Mouse (Mus musculus): ENCODE measurements around the gene Cand2.

Gene Cand2

GRCm38 (mm10) chr6:115774501-115774921, at the start of gene Cand2:
TSS of gene Cand2 (plus strand) at chr6:115774538.
- DNase-seq (ENCODE audit: extremely low read depth, low read depth) = no peak

- DNase-seq (ENCODE audit: extremely low read depth, low read depth) = peak; percentile 36
Measured at GRCm38 (mm10) chr6:115727108-115727507, 47.2 kb upstream of the Cand2 start.

DNA sequence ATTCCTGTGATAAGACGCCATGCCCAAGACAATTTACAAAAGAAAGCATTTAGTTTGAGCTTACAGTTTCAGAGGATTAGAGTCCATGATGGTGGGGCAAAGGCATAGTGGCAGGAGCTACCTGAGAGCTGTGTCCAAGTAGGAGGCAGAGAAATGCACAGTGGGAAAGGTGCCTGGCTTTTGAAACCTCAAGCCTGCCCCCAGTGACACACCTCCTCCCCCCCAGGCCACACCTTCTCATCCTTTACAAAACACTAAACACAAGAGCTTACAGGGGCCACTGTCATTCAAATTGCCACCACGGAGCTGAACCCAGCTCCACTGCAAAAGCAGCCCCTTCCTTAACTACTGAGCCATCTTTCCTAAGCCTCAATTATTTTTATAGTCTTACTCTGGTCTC, 46.8 kb upstream of the Cand2 start:
- no peak for DNase-seq (ENCODE audit: extremely low read depth, low read depth)

GRCm38 (mm10) chr6:115730560-115731342, 43.6 kb upstream of the Cand2 start:
- no peak for DNase-seq (ENCODE audit: extremely low read depth, low read depth)

GRCm38 (mm10) chr6:115732341-115732928, 41.9 kb upstream of the Cand2 start:
- DNase-seq (ENCODE audit: extremely low read depth, low read depth) = no peak

GRCm38 (mm10) chr6:115734909-115735308, 39.4 kb upstream of the Cand2 start:
- no peak for DNase-seq (ENCODE audit: extremely low read depth, low read depth)

GRCm38 (mm10) chr6:115739056-115739455, 35.3 kb upstream of the Cand2 start:
- DNase-seq (ENCODE audit: extremely low read depth, low read depth) = no peak

DNA sequence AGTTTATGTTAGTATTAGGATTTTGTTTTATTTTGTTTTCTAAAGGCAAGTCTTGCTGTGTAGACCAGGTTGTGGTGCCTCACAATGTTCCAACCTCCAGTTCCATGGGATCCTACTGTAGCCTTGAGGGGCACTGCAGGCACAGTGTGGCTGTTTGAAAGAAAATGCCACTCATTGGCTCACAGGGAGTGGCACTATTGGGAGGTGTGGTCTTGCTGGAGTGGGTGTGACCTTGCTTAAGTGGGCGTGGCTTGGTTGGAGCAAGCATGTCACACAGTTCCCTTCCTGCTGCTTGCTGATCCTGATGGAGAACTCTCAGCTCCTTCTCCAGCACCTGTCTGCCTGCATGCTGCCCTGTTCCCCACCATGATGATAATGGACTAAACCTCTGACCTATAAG, 30.8 kb upstream of the Cand2 start:
- no peak for DNase-seq (ENCODE audit: extremely low read depth, low read depth)

DNA sequence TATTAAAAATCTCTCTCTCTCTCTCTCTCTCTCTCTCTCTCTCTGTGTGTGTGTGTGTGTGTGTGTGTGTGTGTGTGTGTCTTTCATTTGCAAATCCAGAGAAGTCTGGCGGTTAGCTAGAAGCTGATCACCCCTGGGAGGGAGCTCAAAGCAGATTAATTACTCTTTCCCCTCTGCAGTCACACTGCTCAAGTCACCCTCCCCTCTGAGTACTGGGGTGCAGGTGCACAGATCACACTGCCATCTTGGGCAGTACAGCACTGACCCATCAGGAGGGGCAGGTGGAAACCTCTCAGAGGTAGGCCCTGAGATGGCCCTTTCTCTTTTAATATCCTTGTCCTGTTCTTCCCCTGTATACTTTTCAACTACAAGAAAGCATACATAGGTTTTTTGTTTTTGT, 28.0 kb upstream of the Cand2 start:
- DNase-seq (ENCODE audit: extremely low read depth, low read depth) = no peak

DNA sequence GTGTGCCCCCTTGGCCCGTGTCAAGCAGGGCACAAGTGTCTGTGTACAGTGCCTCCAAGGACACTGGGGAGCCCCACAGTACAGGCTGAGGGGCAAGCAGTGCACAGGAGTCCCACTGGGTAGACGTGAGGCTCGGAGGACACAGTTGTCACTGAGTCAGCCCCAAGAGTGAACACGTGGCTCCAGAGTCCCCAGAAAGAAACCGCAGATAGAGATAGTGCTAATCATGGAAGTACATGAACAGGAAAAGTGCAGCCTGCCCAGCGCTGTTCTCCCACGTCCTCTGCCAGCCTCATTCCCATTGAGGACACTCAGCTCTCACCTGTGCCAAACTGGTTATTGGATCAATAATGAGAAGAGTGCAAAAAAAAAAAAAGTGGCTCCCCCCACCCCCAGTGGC, 18.8 kb upstream of the Cand2 start:
- peak; percentile 66 for DNase-seq (ENCODE audit: extremely low read depth, low read depth)

GRCm38 (mm10) chr6:115758981-115759435, 15.3 kb upstream of the Cand2 start:
- DNase-seq (ENCODE audit: extremely low read depth, low read depth) = no peak

GRCm38 (mm10) chr6:115759461-115759860, 14.9 kb upstream of the Cand2 start:
- DNase-seq (ENCODE audit: extremely low read depth, low read depth) = no peak

DNA sequence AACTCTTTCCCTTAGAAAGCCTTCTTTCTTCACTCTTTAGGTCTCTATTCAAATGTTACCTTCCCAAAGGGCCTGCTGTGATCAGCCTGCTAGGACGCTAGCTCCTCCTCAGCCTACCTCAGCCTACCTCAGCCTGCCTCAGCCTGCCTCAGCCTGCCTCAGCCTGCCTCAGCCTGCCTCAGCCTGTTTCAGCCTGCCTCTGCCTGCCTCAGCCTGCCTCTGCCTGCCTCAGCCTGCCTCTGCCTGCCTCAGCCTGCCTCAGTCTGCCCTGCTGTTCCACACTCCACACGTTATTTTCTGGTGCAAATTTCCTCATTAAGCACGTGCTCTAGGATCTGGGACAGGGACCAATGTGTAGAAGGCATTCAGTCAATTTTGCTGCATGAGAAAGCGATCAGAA, 14.2 kb upstream of the Cand2 start:
- no peak for DNase-seq (ENCODE audit: extremely low read depth, low read depth)

- no peak for DNase-seq (ENCODE audit: extremely low read depth, low read depth)
Measured at GRCm38 (mm10) chr6:115760982-115761381, 13.4 kb upstream of the Cand2 start.

DNA sequence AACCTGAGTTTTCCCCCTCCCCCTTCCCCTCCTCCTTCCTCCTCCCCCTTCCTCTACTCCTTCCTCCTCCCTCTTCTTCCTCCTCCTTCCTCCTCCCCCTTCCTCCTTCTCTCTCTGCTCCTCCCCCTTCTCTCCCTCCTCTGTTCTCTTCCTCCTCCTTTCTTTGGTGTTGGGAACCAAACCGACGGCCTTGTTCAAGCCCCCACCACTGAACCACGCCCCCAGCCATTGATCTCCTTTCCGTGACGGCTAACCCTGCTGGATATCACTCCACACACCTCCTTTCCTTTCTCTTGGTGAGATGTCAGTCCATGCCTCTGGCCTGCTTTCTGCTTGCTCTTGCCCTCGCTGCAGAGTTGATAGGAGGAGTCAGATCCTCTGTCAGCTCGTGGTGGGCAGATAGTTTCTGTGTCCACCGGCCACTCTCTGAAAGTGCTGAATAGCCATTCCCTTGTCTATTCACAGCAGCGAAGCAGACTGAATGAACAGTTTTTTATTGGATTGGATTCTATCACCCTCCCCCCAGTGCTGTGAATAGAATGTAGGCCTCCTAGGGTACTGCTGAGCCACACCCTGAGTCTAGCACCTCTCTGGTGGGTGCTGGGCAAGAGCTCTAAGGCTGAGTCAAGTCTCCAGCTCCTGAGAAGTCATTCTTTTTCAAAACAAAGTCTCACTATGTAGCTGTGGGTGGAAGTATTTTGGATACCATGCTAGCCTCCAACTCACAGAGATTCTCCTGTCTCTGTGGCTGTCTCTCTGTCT, 12.2 kb upstream of the Cand2 start, which contains the start of gene Tmem40:
Gene Tmem40 (minus strand): TSS at position 416 of the 762 bp plus-strand sequence.
- no peak for DNase-seq (ENCODE audit: extremely low read depth, low read depth)

DNA sequence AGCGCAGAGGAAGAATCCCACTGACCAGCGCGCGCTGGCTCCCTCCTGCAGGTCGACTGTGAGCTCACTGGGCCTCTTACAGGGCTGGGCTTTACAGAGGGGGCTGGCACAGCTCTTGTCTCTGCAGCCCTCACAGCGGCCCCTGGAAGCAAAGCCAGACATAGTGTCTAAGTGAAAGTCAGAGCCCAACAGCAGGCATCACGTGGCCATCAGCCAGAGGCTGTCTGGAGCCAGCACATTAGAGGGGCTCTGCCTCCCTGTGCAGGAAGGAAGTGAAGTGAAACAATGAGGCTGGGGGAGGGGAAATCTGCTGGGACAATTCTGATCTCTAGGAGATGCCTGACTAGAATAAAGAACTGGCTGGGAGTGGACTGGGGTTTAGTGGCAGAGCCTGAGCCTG, 10.2 kb upstream of the Cand2 start:
- DNase-seq (ENCODE audit: extremely low read depth, low read depth) = no peak

- DNase-seq (ENCODE audit: extremely low read depth, low read depth) = no peak
Measured at GRCm38 (mm10) chr6:115767357-115767756, 7.0 kb upstream of the Cand2 start.

- DNase-seq (ENCODE audit: extremely low read depth, low read depth) = peak; percentile 69
Measured at GRCm38 (mm10) chr6:115768207-115768606, 6.1 kb upstream of the Cand2 start.

- DNase-seq (ENCODE audit: extremely low read depth, low read depth) = no peak
Measured at GRCm38 (mm10) chr6:115770059-115770670, 4.2 kb upstream of the Cand2 start.

DNA sequence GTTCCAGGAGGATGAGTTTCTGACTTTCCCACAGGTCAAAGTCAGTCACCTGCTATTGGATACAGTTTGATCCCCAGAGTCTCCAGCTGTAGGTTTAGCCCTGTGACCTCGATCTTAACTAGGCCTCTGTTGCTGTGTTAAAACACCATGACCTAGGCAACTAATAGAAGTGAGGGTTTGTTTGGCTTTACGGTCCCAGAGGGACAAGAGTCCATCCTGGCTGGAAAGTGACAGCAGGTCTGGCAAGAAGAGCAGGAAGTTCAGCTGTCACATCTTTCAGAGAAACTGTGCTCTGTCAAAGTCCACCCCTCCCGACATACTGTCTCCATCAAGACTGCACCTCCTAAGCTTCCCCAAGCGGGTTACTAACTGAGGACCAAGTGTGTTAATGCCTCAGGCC, 3.5 kb upstream of the Cand2 start:
- no peak for DNase-seq (ENCODE audit: extremely low read depth, low read depth)

GRCm38 (mm10) chr6:115772201-115772600, 2.1 kb upstream of the Cand2 start:
- DNase-seq (ENCODE audit: extremely low read depth, low read depth) = no peak

- no peak for DNase-seq (ENCODE audit: extremely low read depth, low read depth)
Measured at GRCm38 (mm10) chr6:115772604-115773003, 1.7 kb upstream of the Cand2 start.
